Mouse (Mus musculus) forelimb bud, embryonic 11.5 days (tissue): ENCODE results near the gene Serpinb8.

Experiments used
- DNase-seq: peaks from one replicate; pipeline ENCODE4 v3.0.0-alpha.2; 2012; ENCODE audit warnings: low read depth, low spot score

Serpinb8 gene

GRCm38 (mm10) chr1:107642457-107643118 lies 52.8 kb downstream of the Serpinb8 start:
- no peak for DNase-seq

- DNase-seq = no peak
Measured at GRCm38 (mm10) chr1:107645086-107645485, 55.3 kb downstream of the Serpinb8 start.

- no peak for DNase-seq
Measured at GRCm38 (mm10) chr1:107657689-107658088, 67.9 kb downstream of the Serpinb8 start.
